Mouse (Mus musculus) liver, postnatal 0 days (tissue): ENCODE measurements at regions not wholly inside any gene's neighbourhood (a gene's known extent, or its start where the extent isn't known, plus 50 kb on each side); places are given as distances from the start of the nearest gene placed in this dataset.

Experiments
- CTCF ChIP-seq: sonication (generic); IDR thresholded peaks from 2 replicates; pipeline ENCODE4 v1.5.1; 2016; ENCODE audit warnings: antibody characterized with exemption, low read depth
- EP300 ChIP-seq: IDR thresholded peaks from 2 replicates; pipeline ENCODE4 v1.6.1; 2016; ENCODE audit warnings: antibody characterized with exemption, low read depth, mild to moderate bottlenecking

DNA sequence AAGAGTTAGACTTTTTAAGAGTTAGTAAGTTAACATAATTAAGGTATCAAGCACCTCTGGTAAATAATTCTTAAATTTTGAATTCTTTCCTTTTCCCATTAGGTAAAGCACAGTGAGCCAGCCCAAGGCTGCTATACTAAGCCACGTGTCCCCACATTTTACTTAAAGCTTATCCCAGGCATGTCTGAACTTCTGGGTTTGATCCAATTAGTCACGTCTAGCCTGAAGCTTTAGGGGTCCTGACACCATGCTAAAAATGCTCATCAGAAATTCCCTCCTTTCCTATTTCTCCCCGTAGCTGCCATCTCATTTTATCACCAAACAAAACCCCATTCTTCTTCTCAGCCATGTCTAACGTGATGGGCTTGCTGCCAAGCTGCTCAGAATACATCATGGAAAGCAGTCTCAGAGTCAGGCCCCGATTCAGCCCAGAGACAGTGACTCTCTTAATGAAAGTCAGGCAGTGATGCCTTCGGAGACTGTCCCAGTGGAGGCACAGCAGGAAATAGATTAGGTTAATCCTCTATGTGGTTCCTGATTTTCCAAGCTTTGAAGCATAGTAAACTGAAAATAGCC is 315.5 kb downstream of the Ccser2 start:
- TF ChIP-seq CTCF (no peak), EP300 (no peak)
